Mouse (Mus musculus): Measurements from ENCODE around the gene Vtcn1. TPM values are rescaled to one million over a fixed set of nuclear protein-coding genes. Genes with fewer than 3 reads are reported as not detected.
A peak's percentile ranks its signal among the peaks of the same experiment; 100 is the strongest.

Vtcn1 gene
- total RNA-seq, 2 experiments from 2014 or later: 0.30 to 1.00 TPM

DNA sequence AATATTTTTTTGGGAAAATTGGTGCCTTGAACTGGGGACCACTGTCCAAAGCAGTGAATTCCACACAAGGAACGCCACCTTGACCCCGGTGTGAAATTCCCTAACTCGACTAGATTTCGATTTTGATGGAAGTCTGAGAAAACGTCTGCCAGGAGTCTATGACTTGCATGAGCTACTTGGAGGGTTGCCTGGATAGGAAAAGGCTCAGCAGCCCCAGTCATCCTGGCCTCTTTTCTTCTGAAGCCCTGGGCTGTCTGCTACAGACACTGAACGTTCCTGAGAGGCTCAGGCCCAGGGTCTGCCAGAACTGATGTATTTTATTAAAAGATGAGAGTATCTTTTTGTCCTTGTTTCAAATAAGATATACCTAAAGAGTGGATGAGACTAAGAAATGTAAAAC is 25.2 kb downstream of the Vtcn1 start:
- intact Hi-C loops (cut with DNase I): no loop called here
- DNase-seq: peak in 1 of 2 experiments; percentile 2

DNA sequence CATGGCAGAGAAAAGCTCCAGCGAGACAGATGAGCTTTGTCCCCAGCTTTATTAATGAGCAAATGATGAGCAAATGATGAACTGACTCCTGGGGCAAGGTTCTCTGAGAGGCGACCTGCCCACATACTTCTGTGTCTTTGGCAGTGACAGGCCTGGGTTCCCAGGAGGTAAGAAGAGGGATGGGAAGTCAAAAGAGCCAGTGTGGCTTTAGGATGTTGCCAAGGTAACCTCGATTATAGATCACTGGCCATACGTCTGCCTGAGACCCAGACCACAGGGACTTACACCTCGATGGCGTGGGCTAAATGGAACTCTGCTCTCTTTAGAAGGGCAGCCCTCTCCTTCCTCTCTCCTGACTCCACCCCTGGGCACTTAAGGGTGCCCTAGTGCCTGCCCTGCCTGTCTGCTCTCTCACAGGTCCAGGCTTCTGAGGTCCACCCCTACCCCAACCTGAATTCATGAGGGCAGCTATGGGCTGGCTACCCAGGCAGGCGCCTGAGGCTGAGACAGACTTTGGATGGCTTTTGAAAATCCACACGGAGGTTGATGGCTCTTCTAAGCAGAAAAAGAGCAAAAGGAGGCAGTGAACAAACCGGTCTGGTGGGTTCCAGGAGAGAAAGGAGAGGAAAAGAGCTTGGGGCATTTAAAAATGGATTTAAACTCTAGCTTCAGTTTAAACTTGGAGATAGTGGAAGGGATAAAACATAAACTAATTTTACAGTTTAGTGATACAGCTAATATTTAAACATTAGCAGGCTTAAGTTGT is 31.0 kb downstream of the Vtcn1 start:
- intact Hi-C loops (cut with DNase I): no loop called here

DNA sequence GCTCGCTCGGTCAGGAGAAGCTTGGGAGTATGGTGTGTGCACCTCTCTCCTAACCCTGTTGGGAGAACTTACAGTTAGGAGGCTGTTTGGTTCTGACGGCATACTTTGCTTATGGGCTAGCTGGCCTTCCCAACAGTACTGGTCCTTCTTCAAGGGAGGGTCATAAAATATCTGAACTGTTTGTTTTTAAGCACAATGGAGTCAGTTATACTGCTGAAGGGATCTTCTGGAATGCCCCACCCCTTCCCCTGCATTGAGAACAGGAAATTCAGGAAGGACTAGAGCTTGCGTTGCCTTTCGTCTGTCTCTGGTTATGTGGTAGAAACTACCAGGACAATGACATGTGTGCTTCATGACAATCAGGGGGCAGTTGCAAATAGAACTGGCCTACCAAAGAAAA is 31.9 kb downstream of the Vtcn1 start:
- DNase-seq: no peak

More for the DNA sequence above, 31.0 kb downstream of the Vtcn1 start:
- no peak for DNase-seq

DNA sequence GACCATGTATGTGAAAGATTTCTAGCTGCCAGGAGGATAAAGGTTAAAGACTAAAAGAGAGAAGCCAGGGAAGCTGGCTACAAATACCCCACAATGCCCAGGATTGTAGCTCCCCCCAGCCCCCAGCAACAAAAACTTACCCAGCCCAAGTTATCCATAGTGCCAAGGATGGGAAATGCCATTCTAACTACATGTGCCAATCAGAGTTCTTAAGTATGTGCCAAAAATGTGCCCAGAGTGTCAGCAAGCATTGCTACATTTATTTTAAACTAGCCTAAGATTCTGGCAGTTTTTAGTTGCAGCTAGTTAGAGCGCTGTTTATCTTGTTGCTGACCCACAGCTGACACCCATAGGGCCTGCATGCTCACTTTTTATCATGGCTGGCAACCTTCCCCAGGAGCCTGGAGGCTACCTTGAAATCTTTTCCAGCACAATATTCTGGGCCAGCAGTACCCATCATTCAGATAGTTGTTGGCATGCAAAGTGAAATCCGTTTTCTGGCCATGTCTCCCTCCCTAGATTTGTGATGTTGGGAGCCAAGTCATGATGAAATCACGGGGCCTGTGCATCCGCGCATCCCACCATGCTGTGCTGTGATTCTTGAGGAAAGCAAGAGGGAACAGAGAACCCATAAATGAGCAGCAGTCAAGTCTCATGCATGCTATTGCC is 33.2 kb downstream of the Vtcn1 start:
- intact Hi-C loops (cut with DNase I): no loop called here
- DNase-seq: peak in 1 of 2 experiments; percentile 13

More for the DNA sequence above, 31.9 kb downstream of the Vtcn1 start:
- intact Hi-C loops (cut with DNase I): no loop called here

DNA sequence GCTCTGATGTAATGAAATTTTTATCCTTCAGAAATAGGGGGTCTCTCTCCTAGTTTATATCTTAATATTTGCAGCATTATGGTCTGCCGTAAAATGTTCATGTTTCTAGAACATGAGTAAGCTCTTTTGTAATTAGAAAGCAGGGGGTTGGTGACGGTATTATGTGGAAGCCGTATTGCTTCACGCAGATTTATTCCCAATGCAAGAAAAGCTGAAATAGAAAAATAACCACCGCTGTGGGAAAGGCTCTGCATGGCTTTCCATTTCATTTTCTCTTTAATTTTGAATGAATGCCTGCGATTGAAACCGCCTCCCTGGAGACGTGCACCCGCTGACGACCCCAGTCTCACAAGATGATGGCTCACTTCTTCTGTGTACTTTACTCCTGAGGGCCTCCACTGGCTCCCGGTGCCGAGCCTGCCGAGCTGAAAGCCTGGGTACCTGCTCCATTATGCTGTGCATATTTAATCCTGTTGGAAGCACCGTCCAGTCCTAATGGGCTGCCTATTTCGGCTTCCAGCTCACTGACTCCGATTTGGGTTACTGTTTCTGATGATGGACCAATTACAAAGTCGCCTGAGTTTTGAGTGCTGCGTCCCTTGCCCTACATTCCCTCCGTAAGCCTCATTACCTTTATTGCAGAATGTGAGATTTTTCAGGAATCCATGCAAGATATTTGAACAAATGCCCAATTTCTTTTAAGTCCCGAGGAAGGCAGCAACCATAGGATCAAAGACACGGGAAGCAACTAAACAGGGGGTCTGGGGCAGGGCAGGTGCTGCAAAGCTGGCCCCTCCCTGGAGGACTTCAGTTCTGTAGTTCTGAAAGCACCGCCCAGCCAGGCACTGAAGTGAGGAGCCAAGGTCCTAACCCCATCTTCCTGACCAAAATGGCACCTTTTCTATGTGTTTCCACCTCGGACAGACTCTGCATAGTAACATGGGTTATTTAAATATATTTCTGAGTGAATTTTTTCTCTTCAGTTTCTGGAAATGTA is 36.3 kb downstream of the Vtcn1 start:
- DNase-seq: no peak
- intact Hi-C loops (cut with DNase I): no loop called here

DNA sequence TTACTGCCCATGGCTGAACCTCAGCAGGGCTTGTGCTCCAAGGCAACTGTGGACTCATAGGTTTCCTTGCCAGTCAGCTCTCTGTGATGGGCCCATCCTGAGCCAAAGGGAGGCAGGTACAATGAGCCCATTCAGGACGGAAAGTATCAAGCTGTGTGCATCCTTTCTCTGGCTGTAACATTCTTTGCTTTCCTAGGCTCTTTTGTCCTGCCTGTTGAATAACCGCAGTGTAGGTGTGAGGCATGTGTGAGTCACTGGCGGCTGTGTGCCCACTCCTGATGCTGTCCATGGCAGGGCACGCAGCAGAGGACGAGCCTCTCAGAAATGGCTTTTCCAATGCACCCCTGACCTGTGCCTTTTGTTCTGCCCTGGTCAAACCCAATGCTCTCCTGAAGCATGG is 41.7 kb downstream of the Vtcn1 start:
- intact Hi-C loops (cut with DNase I): no loop called here
- DNase-seq: no peak

DNA sequence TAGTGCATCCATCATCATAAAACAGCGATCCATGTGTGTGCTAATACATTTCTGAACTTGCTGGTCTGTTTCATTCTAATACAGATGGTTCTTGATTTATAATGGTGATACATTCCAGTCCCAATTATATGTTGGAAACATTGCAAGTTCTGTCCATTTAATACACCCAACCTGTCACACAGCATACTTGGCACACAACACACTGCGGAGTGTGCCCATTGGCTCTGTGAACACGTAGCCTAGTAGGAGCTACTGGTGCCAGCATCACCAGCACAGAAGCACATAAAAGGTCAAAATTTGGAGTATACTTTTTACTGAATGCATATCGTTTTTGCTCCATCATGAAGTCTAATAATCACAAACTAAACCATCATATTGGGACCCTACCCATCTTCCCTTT is 51.8 kb downstream of the Vtcn1 start:
- intact Hi-C loops (cut with DNase I): no loop called here
- DNase-seq: no peak

DNA sequence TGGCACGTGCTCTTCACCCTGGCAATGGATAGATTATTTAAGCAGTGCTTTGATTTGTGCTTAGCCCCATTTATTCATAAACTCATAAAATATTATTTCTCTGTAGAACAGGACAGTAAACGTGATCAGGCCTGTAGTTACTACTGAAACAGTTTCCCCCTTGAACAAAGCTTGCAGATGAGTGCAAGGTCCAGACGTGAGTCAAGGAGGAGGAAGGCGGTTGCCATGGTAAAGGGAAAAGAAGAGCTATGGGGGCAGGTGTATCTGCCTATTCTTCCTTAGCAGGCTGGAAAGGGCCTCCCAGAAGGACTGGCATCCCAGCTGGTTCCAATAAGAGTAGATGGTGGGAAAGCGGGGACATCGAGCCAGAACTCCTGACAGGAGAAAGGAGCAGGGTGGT is 56.1 kb downstream of the Vtcn1 start:
- intact Hi-C loops (cut with DNase I): no loop called here
- DNase-seq: no peak

DNA sequence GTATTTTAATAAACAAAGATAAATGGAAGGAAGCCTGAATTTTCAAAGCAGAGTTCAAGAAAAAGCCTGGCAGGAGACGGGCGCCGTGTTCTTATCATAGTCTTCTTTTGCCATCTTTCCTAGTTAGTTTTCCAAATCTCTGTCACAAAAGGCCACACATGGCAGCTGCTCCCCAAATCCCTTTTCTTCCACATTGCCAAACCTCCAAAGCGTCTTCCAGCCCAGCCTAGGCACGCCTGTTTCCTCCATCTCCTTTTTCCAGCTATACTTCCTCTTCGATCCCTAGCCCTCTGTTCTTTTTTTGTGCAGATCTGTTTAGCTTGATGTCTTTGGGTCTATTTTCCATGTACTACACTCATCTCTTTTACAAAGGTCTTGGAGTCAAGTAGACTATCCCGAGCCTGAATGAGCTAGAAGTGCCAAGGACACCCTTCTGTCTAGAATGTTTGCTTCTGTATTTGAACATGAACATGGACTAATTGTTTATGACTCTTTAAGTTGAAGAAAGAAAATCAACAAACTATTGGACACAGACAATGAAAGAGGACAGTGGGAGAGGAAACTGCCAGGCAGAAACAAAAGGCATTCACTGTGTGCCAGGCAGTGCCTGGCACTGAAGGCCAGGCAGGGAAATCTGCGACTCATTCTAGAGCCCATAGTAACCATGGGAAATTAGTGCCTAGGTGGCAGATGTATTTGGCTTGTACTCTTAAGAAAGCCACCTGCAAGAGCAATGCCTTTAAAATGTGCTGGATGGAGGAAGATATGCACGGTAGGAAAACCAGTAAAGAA is 56.8 kb downstream of the Vtcn1 start:
- intact Hi-C loops (cut with DNase I): no loop called here
- no peak for DNase-seq

DNA sequence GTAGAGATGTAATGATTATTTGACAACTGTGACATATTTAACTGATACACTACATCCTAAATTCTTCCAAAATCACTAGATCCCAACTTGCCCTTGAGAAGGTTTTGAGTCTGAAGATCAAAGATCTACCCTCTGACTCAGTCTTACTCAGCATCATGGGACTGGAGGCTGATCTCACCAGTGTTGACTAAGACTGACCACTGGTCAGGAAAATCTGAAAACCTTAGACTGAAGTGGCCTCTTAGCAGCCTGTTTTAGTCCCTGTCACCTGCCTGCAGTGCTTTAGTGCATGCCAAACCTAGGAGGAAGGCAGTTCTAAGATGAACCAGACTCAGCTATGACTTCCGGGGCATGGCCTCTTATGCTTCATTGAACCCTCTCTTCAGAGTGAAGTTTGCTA is 64.0 kb downstream of the Vtcn1 start:
- no peak for DNase-seq
- intact Hi-C loops (cut with DNase I): no loop called here

DNA sequence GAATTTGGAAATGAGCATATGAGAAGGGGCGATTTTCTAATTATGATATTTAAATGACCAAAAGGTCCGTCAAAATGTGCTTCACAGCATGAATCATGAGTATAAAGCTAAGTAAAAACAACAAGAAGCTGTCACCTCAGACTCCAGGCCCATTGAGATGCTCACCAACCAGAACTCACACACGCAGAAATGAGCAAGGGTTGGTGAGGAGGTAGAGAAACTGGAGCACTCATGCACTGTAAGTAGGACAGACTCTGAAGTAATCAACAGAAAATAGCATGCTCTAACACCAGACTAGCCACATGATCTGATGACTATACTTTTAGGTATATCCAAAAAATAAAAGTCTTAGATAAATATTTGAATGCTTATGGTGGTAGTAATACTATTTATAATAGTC is 65.1 kb downstream of the Vtcn1 start:
- DNase-seq: no peak

DNA sequence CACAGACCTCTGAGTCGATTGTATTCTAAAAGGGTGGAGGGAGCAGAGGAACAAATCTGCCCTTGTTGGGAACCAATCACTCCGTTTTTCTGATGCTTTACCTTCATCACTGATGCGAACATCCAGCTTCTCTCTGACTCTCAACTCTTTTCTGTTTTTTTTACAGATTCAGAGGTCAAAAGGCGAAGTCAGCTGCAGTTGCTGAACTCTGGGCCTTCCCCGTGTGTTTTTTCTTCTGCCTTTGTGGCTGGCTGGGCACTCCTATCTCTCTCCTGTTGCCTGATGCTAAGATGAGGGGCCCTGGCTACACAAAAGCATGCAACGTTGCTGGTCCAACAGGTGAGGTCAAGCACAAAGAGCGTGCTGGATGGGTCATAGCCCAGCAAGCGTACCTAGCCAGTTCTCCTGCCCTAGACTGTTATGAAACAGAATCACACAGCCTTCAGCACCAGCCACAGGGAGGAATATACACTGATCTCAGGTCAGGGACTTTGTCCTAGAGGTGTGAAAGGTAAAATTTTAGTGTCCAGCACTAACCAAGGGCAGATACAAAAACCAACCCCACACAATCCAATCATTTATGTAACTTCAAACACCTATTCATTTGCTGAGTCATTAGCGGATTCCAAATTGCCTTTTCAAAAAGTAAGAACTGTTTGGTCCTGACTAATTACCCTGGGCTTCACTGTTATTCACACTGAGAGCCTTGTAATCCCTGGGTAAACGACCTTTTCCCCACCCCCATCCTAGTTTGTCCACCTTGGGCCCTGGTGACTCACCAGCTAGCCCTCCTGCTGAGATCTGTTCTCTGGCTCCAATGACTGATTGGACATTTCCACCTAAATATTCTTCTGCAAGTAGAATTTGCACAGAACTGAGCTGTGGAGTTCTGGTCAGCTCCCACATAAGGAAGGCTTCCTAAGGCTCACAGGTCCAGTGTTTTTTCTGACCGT is 67.4 kb downstream of the Vtcn1 start:
- DNase-seq: no peak
- intact Hi-C loops (cut with DNase I): no loop called here

More for the DNA sequence above, 65.1 kb downstream of the Vtcn1 start:
- intact Hi-C loops (cut with DNase I): no loop called here

DNA sequence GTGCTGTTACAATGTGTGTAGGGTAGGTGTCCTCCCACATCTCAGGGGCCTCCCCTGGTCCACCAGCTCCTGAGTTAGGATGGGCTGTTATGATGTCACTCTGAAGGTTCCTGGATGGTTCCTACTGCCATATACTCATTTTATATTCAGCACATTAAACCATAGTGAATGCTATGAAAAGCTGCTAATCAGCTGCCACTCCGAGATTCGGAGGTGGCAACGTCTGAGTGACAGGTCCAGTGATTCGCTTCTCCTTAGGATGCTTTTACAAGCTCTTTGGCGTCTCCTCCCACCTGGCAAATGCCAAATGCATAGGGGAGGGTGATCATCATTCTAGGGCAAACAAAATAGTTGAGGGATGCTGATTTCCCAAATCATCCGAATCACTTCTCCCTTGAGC is 70.2 kb downstream of the Vtcn1 start:
- intact Hi-C loops (cut with DNase I): no loop called here
- DNase-seq: no peak

DNA sequence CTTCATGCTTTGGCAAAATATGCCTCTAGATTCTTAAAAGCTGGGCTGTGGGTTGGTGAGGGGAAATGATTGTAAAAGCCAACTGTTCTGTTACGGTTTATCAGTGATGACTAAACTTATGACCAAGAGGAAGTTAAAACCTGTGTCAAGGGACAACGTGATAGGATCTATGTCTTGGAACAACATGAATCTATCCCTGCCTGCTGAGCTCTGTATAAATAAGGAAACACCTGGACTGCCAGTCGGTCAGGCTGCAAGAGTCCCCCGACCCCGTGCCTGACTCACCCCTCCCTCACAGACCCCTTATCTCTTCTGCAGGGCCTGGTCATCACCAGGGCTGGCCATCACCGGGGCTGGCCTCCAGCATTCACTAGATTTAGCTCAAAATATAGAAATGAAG is 80.9 kb downstream of the Vtcn1 start:
- no peak for DNase-seq
- intact Hi-C loops (cut with DNase I): loop anchor here (2.0 kb wide), 1 partner anchor 137 kb away; no protein-coding TSS in a partner anchor

DNA sequence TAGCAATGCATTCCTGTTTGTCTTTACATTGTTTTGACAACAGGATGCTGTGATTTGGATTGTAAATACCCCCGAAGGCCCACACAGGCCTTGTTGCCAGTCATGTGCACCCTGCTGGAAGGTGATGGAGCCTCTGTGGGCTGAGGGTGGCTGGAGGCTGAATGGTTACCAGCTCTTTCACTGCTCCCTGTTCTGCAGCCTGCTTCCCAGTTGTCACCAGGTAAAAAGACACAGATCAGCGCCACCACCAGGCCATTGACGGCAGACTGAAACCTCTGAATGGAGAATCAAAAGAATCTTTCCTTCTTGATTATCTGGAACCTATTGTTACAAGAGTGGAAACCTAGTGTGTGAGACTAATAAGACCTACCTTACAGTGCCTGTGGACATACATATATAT is 81.7 kb downstream of the Vtcn1 start:
- intact Hi-C loops (cut with DNase I): loop anchor here (2.0 kb wide), 1 partner anchor 138 kb away; no protein-coding TSS in a partner anchor

DNA sequence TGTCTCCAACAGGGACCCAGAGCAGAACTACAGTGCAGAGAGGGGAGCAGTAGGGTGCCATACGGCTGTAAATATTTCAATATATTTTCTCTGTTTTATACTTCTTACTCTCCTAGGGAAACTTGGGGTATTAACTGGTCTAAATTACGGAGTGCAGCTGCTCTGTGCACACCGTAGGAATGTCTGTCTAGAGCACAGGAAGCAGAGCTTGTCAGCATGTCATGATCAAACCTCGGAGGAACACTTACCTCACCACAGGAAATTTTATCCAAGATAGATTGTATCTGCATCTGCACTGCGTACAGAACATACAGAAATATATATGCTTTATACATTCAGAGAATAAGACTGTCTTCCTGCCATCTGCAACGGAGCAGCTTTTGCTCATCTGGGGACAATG is 83.3 kb downstream of the Vtcn1 start:
- no peak for DNase-seq
- intact Hi-C loops (cut with DNase I): no loop called here

More for the DNA sequence above, 81.7 kb downstream of the Vtcn1 start:
- no peak for DNase-seq

DNA sequence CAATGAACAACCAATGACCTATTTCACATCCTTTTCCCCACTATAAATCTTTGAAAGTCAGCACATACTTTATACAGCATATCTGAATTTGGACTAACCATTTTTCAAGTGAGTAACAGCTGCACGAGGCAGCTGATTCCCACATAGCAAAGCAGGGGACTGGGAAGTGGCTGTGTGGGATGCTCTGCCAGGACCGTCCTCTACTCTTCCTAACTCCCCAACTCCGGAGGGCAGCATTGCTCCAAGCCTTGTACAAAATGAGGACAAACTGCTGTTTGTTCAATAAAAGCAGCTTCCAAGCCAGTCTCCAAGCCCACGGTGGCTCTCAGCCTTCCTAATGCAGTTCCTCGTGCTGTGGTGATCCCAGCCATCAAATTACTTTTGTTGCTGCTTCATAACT is 85.4 kb downstream of the Vtcn1 start:
- intact Hi-C loops (cut with DNase I): no loop called here
- no peak for DNase-seq

DNA sequence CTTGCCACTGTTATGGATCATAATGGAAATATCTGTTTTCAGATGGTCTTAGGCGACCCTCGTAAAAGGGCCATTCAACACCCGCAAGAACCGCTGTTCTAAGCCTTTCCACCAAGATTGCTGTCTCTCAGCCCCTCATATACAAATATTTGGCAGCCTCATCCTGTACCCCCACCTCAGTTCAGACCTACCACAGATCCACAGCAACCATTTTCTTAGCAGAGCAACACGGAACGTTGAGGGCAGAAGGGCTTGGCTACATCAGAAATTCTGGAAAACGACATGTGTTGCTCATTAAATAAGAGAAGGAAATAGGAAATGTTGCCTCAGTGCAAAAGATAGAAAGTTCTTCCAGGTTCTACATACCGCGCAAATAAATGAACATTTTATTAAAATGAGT is 85.8 kb downstream of the Vtcn1 start:
- DNase-seq: no peak
- intact Hi-C loops (cut with DNase I): no loop called here

Measured in heart, postnatal 36 days (tissue).